Mouse (Mus musculus): ENCODE results near the gene Elk4.

- TF ChIP-seq POLR2A (IDR thresholded peaks at IDR 0.05; ENCODE audit: low read depth, low read length) (no peak), CHD2 (IDR thresholded peaks at IDR 0.05; ENCODE audit: low read length) (peak; percentile 36; the same call in 1 of the 2 replicates), CTCF (conservative IDR thresholded peaks at IDR 0.05 in 1 of 2, IDR thresholded peaks at IDR 0.05 in 1 of 2; ENCODE audit: low read depth in 2 of 2, low read length in 2 of 2) (no peak), MAX (IDR thresholded peaks at IDR 0.05; ENCODE audit: low read length) (no peak), CHD1 (IDR thresholded peaks at IDR 0.05; ENCODE audit: low read depth, low read length) (no peak), SMC3 (IDR thresholded peaks at IDR 0.05; ENCODE audit: low read depth, low read length) (no peak), KAT2A (IDR thresholded peaks at IDR 0.05; ENCODE audit: insufficient replicate concordance, low read length) (no peak), GABPA (IDR thresholded peaks at IDR 0.05; ENCODE audit: insufficient replicate concordance, low read depth, low read length) (no peak), EP300 (IDR thresholded peaks at IDR 0.05; ENCODE audit: low read length) (0 out of 2 replicates have a peak, but pooled peaks have one; percentile 29), ZMIZ1 (IDR thresholded peaks at IDR 0.05; ENCODE audit: low read depth, low read length) (no peak), MEF2A (IDR thresholded peaks at IDR 0.05; ENCODE audit: borderline replicate concordance, low read depth, low read length) (no peak), RAD21 (IDR thresholded peaks at IDR 0.05; ENCODE audit: low read depth, low read length) (no peak), NRF1 (IDR thresholded peaks at IDR 0.05; ENCODE audit: low read depth, low read length) (no peak), TCF12 (IDR thresholded peaks at IDR 0.05; ENCODE audit: low read depth, low read length) (0 out of 2 replicates have a peak, but pooled peaks have one; percentile 24)
Measured at GRCm38 (mm10) chr1:132065001-132065400, 57.6 kb downstream of the Elk4 start.
